Mouse (Mus musculus) C2C12 (cell line): ENCODE results near the gene Selplg.

Experiments
- CEBPB ChIP-seq: IDR thresholded peaks from one replicate; pipeline ENCODE4 v1.6.1; 2011; ENCODE audit warnings: low read depth, mild to moderate bottlenecking, control low read depth, moderate library complexity
- CTCF ChIP-seq: IDR thresholded peaks from one replicate; pipeline ENCODE4 v1.5.1; 2011; ENCODE audit not compliant: control insufficient read depth, insufficient read depth, insufficient read length

DNA sequence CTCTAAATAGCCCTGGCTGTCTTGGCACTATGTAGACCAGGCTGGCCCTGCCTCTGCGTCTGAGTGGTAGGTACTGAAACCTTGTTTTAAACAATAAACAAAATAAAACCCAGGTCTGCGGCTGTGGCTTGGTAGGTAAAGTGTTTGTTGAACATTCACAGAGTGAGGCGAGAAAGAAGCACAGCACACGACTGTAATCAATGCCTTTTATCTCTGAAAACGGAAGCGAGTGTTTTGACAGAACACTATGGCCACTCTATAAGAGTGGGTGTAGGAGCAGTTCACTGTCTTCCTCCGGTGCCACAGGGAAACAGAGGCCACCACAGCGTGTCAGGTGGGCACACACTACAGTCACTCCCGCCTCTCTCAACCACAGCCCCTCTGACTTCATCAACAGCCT lies 9.8 kb upstream of the Selplg start:
- no peak for TF ChIP-seq CEBPB
- no peak for TF ChIP-seq CTCF
